In the genomic region with DNA sequence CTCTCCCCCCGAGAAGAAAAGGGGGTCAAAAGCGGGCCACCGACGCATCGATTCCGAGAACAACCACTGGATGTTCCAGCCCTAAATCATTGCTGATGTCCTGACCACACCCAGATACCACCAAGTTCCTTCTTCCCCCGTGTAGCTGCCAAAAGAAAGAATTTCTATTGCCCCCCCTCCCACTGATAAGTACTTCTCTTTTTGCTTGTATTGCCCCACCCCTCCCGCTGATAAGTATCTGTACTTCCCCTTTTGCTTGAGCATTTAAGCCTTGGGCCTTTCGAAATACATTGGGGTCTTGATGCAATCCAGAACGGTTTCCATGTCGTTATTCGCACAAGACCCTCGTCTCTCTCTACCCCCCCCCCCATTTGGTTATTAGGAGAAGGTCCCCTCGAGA, we compare ENCODE assay signal across 34 mouse cellular contexts. TPM values are rescaled to one million over a fixed set of nuclear protein-coding genes. Genes with fewer than 3 reads are reported as not detected.
"Had no signal": no experiment of that assay in that cellular context is flagged by ENCODE, and none has a peak within 500 bp of the region (broad histone marks: within the 10 kb centered on the region; RNA-seq: fewer than 3 reads in every experiment).

No protein-coding gene starts in this region.

RNA-seq across cellular contexts. Expression of a gene that starts 15.5 kb away (rescaled TPM):
- total RNA-seq: heart, postnatal 4 days; hematopoietic stem cell, adult 5-6 weeks; hindbrain, postnatal 0 days; left cerebral cortex, adult 18-20 months; left cerebral cortex, adult 2 months had no signal
- polyA plus RNA-seq: heart, embryonic 12.5 days; heart, embryonic 13.5 days; heart, embryonic 14.5 days; heart, postnatal 0 days; hindbrain, embryonic 10.5 days; hindbrain, embryonic 11.5 days; hindbrain, embryonic 12.5 days; hindbrain, embryonic 13.5 days; hindbrain, embryonic 14.5 days; hindbrain, embryonic 15.5 days; hindbrain, embryonic 16.5 days; hindbrain, postnatal 0 days; inflammation-experienced regulatory T-cells, adult 6 months; kidney, embryonic 14.5 days; kidney, embryonic 15.5 days; kidney, postnatal 0 days had no signal

RNA-seq across cellular contexts. Expression of a gene that starts 32.4 kb away (rescaled TPM):
- polyA plus RNA-seq: heart, embryonic 14.5 days; inflammation-experienced regulatory T-cells, adult 6 months had no signal

RNA-seq across cellular contexts. Expression of a gene that starts 39.2 kb away (rescaled TPM):
- total RNA-seq: heart, postnatal 10 days; heart, postnatal 14 days; heart, postnatal 25 days; heart, postnatal 36 days; heart, postnatal 4 days; hematopoietic stem cell, adult 5-6 weeks; hindbrain, postnatal 0 days; layer of hippocampus, adult 2 months; layer of hippocampus, postnatal 10 days; layer of hippocampus, postnatal 14 days; left cerebral cortex, adult 18-20 months; left cerebral cortex, adult 8-10 months had no signal
- polyA plus RNA-seq: heart, embryonic 12.5 days; heart, embryonic 13.5 days; heart, embryonic 14.5 days; heart, embryonic 15.5 days; heart, postnatal 0 days; hindbrain, embryonic 13.5 days; hindbrain, embryonic 16.5 days; intestine, embryonic 15.5 days; intestine, embryonic 16.5 days; large intestine, adult 2 months had no signal

RNA-seq across cellular contexts. Expression of a gene that starts 48.8 kb away (rescaled TPM):
- total RNA-seq: heart, postnatal 25 days; heart, postnatal 36 days; heart, postnatal 4 days; hematopoietic stem cell, adult 5-6 weeks had no signal
- polyA plus RNA-seq: heart, embryonic 12.5 days; heart, embryonic 13.5 days; heart, embryonic 14.5 days; hindbrain, embryonic 10.5 days; hindbrain, embryonic 11.5 days; hindbrain, embryonic 12.5 days; inflammation-experienced regulatory T-cells, adult 6 months; intestine, embryonic 14.5 days; intestine, embryonic 15.5 days; intestine, embryonic 16.5 days; intestine, postnatal 0 days; kidney, embryonic 14.5 days; kidney, embryonic 15.5 days; kidney, postnatal 0 days; large intestine, adult 2 months had no signal
